21 mouse cellular contexts compared by ENCODE assay signal in the genomic region with DNA sequence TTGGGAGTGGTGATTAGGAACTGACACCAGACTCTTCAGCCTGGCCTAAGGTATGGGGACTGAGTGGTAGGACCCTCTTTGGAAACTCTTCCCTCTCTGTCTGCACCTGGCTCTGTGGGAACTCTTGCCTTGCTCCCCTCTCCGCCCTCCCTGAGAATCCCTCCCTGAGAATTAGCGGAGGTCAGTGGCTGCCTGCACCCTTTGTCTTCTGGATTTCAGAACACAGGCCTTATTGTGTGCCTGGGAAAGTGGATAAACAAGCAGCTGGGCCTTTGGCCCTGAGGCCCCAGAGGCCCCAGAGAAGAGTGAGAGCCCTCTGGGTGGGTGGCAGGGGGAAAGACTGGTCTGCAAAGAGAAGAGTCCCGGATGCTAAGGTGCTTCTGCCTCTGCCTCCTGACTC. TPM values are rescaled to one million over a fixed set of nuclear protein-coding genes. Genes with fewer than 3 reads are reported as not detected.
DNase-seq lines count a peak whose midpoint lies in the region; ATAC-seq and TF ChIP-seq lines count a peak whose summit lies in the region.
"Had no signal": no experiment of that assay in that cellular context is flagged by ENCODE, and none has a peak within 500 bp of the region (broad histone marks: within the 10 kb centered on the region; RNA-seq: fewer than 3 reads in every experiment).

No protein-coding gene starts in this region.

- TF ChIP-seq POLR2A in brain, embryonic 14.5 days (IDR thresholded peaks at IDR 0.05; ENCODE audit: borderline replicate concordance, extremely low read depth, insufficient read depth, insufficient read length, poor library complexity, severe bottlenecking) = no peak

- no peak for TF ChIP-seq CTCF in midbrain, postnatal 0 days (IDR thresholded peaks at IDR 0.05)
- no peak for TF ChIP-seq CTCF in brain, embryonic 14.5 days (IDR thresholded peaks at IDR 0.05; ENCODE audit: borderline replicate concordance, extremely low read depth, insufficient read depth, insufficient read length)

- no peaks in the 10 kb centered on the region for H3K9me3 ChIP-seq in forebrain, embryonic 11.5 days (ENCODE audit: control insufficient read depth, low read length)
- H3K9me3 ChIP-seq in forebrain, embryonic 15.5 days = no peaks in the 10 kb centered on the region
- no peaks in the 10 kb centered on the region for H3K9me3 ChIP-seq in midbrain, embryonic 11.5 days (ENCODE audit: control insufficient read depth, low read length)
- H3K9me3 ChIP-seq in midbrain, postnatal 0 days (ENCODE audit: low read length) = no peaks in the 10 kb centered on the region
- no peaks in the 10 kb centered on the region for H3K9me3 ChIP-seq in limb, embryonic 13.5 days
- H3K9me3 ChIP-seq: liver, embryonic 13.5 days; stomach, embryonic 15.5 days had no signal

- WGBS in forebrain, embryonic 11.5 days = 9% methylated on average over 3 of the region's 3 CpGs
- 13% methylated on average over 3 of the region's 3 CpGs for WGBS in forebrain, embryonic 15.5 days
- WGBS in midbrain, embryonic 11.5 days = 12% methylated on average over 3 of the region's 3 CpGs
- 31% methylated on average over 3 of the region's 3 CpGs for WGBS in midbrain, postnatal 0 days
- 42% methylated on average over 3 of the region's 3 CpGs for WGBS in limb, embryonic 13.5 days

- H3K36me3 ChIP-seq in forebrain, embryonic 11.5 days (ENCODE audit: control insufficient read depth, insufficient read depth, low read length) = no peaks in the 10 kb centered on the region
- H3K36me3 ChIP-seq in forebrain, embryonic 15.5 days = no peaks in the 10 kb centered on the region
- no peaks in the 10 kb centered on the region for H3K36me3 ChIP-seq in midbrain, embryonic 11.5 days (ENCODE audit: control insufficient read depth, insufficient read depth, low read length)
- H3K36me3 ChIP-seq in midbrain, postnatal 0 days (ENCODE audit: insufficient read depth, low read length) = no peaks in the 10 kb centered on the region
- H3K36me3 ChIP-seq in limb, embryonic 13.5 days = no peaks in the 10 kb centered on the region
- H3K36me3 ChIP-seq: liver, embryonic 13.5 days; stomach, embryonic 15.5 days had no signal

- no peak overlapping the region for H3K4me3 ChIP-seq in forebrain, embryonic 11.5 days (ENCODE audit: low read depth, low read length)
- H3K4me3 ChIP-seq in forebrain, embryonic 15.5 days = no peak overlapping the region
- H3K4me3 ChIP-seq in midbrain, embryonic 11.5 days (ENCODE audit: low read depth, low read length) = no peak overlapping the region
- no peak overlapping the region for H3K4me3 ChIP-seq in midbrain, postnatal 0 days (ENCODE audit: low read depth, low read length)
- no peak overlapping the region for H3K4me3 ChIP-seq in limb, embryonic 13.5 days
- H3K4me3 ChIP-seq: erythroblast, embryonic 14.5 days; liver, embryonic 13.5 days; stomach, embryonic 15.5 days had no signal

- H3K4me2 ChIP-seq in forebrain, embryonic 11.5 days (ENCODE audit: low read depth, low read length, severe bottlenecking) = 0 out of 2 replicates have a peak overlapping the region, but pooled peaks have one; percentile 15
- H3K4me2 ChIP-seq in forebrain, embryonic 15.5 days (replicated peaks) = no peak overlapping the region
- H3K4me2 ChIP-seq in midbrain, embryonic 11.5 days = no peak overlapping the region
- no peak overlapping the region for H3K4me2 ChIP-seq in midbrain, postnatal 0 days (ENCODE audit: low read depth, low read length, poor library complexity, severe bottlenecking)
- no peak overlapping the region for H3K4me2 ChIP-seq in limb, embryonic 13.5 days (replicated peaks)
- H3K4me2 ChIP-seq: liver, embryonic 13.5 days; stomach, embryonic 15.5 days had no signal

- no peak for DNase-seq in forebrain, embryonic 11.5 days (ENCODE audit: low spot score)
- DNase-seq in midbrain, embryonic 11.5 days (ENCODE audit: low spot score, missing footprints) = peak; percentile 89
- DNase-seq in midbrain, postnatal 0 days (ENCODE audit: low spot score) = no peak
- peak; percentile 50 for DNase-seq in brain, embryonic 14.5 days (ENCODE audit: low read depth)
- DNase-seq in urinary bladder, adult 18-20 months (ENCODE audit: low spot score in 2 of 2) = no peak
- no peak for DNase-seq in cerebellum, postnatal 25 days
- DNase-seq: adrenal gland, postnatal 36 days; cerebellum, postnatal 36 days; heart, adult 11 months; kidney, postnatal 10 days; layer of hippocampus, adult 9-11 months; left cerebral cortex, postnatal 4 days; liver, embryonic 13.5 days; spleen, adult 18-20 months had no signal

- H3K27ac ChIP-seq in forebrain, embryonic 11.5 days (ENCODE audit: low read depth, low read length) = no peak overlapping the region
- H3K27ac ChIP-seq in forebrain, embryonic 15.5 days (replicated peaks) = no peak overlapping the region
- peak overlapping the region; percentile 45 for H3K27ac ChIP-seq in midbrain, embryonic 11.5 days (ENCODE audit: low read depth, low read length)
- H3K27ac ChIP-seq in midbrain, postnatal 0 days (ENCODE audit: low read depth, low read length) = no peak overlapping the region
- H3K27ac ChIP-seq in limb, embryonic 13.5 days = no peak overlapping the region
- H3K27ac ChIP-seq: liver, embryonic 13.5 days; stomach, embryonic 15.5 days had no signal

- no peak overlapping the region for H3K9ac ChIP-seq in forebrain, embryonic 11.5 days (ENCODE audit: low read length)
- H3K9ac ChIP-seq in forebrain, embryonic 15.5 days (replicated peaks) = no peak overlapping the region
- 0 out of 2 replicates have a peak overlapping the region, but pooled peaks have one; percentile 18 for H3K9ac ChIP-seq in midbrain, embryonic 11.5 days (ENCODE audit: low read length)
- no peak overlapping the region for H3K9ac ChIP-seq in midbrain, postnatal 0 days (replicated peaks; ENCODE audit: low read length, poor library complexity, severe bottlenecking)
- 0 out of 2 replicates have a peak overlapping the region, but pooled peaks have one; percentile 15 for H3K9ac ChIP-seq in limb, embryonic 13.5 days
- H3K9ac ChIP-seq: liver, embryonic 13.5 days; stomach, embryonic 15.5 days had no signal

- peaks cover 38% of the 10 kb centered on the region for H3K4me1 ChIP-seq in forebrain, embryonic 11.5 days (replicated peaks; ENCODE audit: control insufficient read depth, insufficient read depth, low read length)
- peaks cover 19% of the 10 kb centered on the region for H3K4me1 ChIP-seq in forebrain, embryonic 15.5 days
- peaks cover 67% of the 10 kb centered on the region for H3K4me1 ChIP-seq in midbrain, embryonic 11.5 days (ENCODE audit: control insufficient read depth, insufficient read depth, low read length)
- H3K4me1 ChIP-seq in midbrain, postnatal 0 days (ENCODE audit: insufficient read depth, low read length) = peaks cover 13% of the 10 kb centered on the region; the same call in 1 of the 2 replicates
- H3K4me1 ChIP-seq in limb, embryonic 13.5 days = peaks cover 25% of the 10 kb centered on the region

- H3K27me3 ChIP-seq in forebrain, embryonic 11.5 days (ENCODE audit: control insufficient read depth, insufficient read depth, low read length) = no peaks in the 10 kb centered on the region; the same call in 1 of the 2 replicates
- H3K27me3 ChIP-seq in forebrain, embryonic 15.5 days = no peaks in the 10 kb centered on the region
- no peaks in the 10 kb centered on the region for H3K27me3 ChIP-seq in midbrain, embryonic 11.5 days (ENCODE audit: control insufficient read depth, insufficient read depth, low read length)
- no peaks in the 10 kb centered on the region for H3K27me3 ChIP-seq in midbrain, postnatal 0 days (ENCODE audit: insufficient read depth, low read length)
- H3K27me3 ChIP-seq in limb, embryonic 13.5 days = no peaks in the 10 kb centered on the region
- H3K27me3 ChIP-seq: stomach, embryonic 15.5 days had no signal

- ATAC-seq in forebrain, embryonic 11.5 days (replicated peaks; ENCODE audit: low FRiP score) = peak; percentile 51; the same call in 1 of the 2 replicates
- ATAC-seq in forebrain, embryonic 15.5 days (replicated peaks) = no peak
- ATAC-seq in midbrain, embryonic 11.5 days (ENCODE audit: low FRiP score) = peak; percentile 57; the same call in 1 of the 2 replicates
- ATAC-seq in midbrain, postnatal 0 days (ENCODE audit: low FRiP score) = no peak
- no peak for ATAC-seq in limb, embryonic 13.5 days (ENCODE audit: low FRiP score, low read depth)
- ATAC-seq: activated CD4-positive, CD25-positive, alpha-beta regulatory T cell, adult 4 months; intestine, postnatal 0 days; lung, postnatal 0 days had no signal

RNA-seq across cellular contexts. Expression of gene Rab11fip4, which starts 22.1 kb away (rescaled TPM):
- polyA plus RNA-seq in forebrain, embryonic 11.5 days (2014; fragmentation: Nextera tagmentation; extraction: Ambion mirVana) = 16.0 and 16.8 TPM in 2 replicates
- 25.6 TPM in 2 replicates for polyA plus RNA-seq in forebrain, embryonic 15.5 days (2015; fragmentation: Nextera tagmentation; extraction: Ambion mirVana)
- 13.5 and 14.1 TPM in 2 replicates for polyA plus RNA-seq in midbrain, embryonic 11.5 days (2014; fragmentation: Nextera tagmentation; extraction: Ambion mirVana)
- total RNA-seq in midbrain, postnatal 0 days (2014; rRNA removed) = 68.1 and 68.3 TPM in 2 replicates
- 19.0 and 19.9 TPM in 2 replicates for polyA plus RNA-seq in midbrain, postnatal 0 days (2015; fragmentation: Nextera tagmentation; extraction: Ambion mirVana)
- 39.5 and 55.0 TPM in 2 replicates for polyA plus RNA-seq in brain, embryonic 14.5 days (2012; rRNA removed)
- polyA plus RNA-seq in limb, embryonic 13.5 days (2015; fragmentation: Nextera tagmentation; extraction: Ambion mirVana) = 10.7 and 12.4 TPM in 2 replicates
- polyA plus RNA-seq: erythroblast, embryonic 14.5 days had no signal

Comparison
In these comparisons a context has a peak if more than half of its experiments do, and no peak if none do; other contexts are left out.
1. ATAC-seq: peak in forebrain, embryonic 11.5 days (single experiment) and midbrain, embryonic 11.5 days (single experiment); none in forebrain, embryonic 15.5 days (single experiment), midbrain, postnatal 0 days (single experiment) and limb, embryonic 13.5 days (single experiment).
2. DNase-seq: peak in midbrain, embryonic 11.5 days (single experiment) and brain, embryonic 14.5 days (single experiment); none in forebrain, embryonic 11.5 days (single experiment), midbrain, postnatal 0 days (single experiment), urinary bladder, adult 18-20 months (0 of 2) and cerebellum, postnatal 25 days (0 of 2).
3. H3K9ac ChIP-seq: peak in midbrain, embryonic 11.5 days (single experiment) and limb, embryonic 13.5 days (single experiment); none in forebrain, embryonic 11.5 days (single experiment), forebrain, embryonic 15.5 days (single experiment) and midbrain, postnatal 0 days (single experiment).